Mouse (Mus musculus) layer of hippocampus, adult 9-11 months (tissue): ENCODE data around the gene Msgn1.

Experiments
- DNase-seq: peaks from one replicate; pipeline ENCODE4 v3.0.0; 2022

Msgn1 gene

GRCm38 (mm10) chr12:11208872-11209271, at the start of gene Msgn1:
Msgn1 (minus strand) TSS chr12:11208972.
- no peak for DNase-seq

- DNase-seq = no peak
Measured at GRCm38 (mm10) chr12:11250322-11250721, 41.5 kb upstream of the Msgn1 start.

- DNase-seq = no peak
Measured at GRCm38 (mm10) chr12:11247460-11247859, 38.7 kb upstream of the Msgn1 start.

- no peak for DNase-seq
Measured at GRCm38 (mm10) chr12:11235996-11236395, 27.2 kb upstream of the Msgn1 start.

GRCm38 (mm10) chr12:11230267-11230666, 21.5 kb upstream of the Msgn1 start:
- DNase-seq = no peak

GRCm38 (mm10) chr12:11226529-11227268, 17.9 kb upstream of the Msgn1 start:
- no peak for DNase-seq

GRCm38 (mm10) chr12:11226123-11226522, 17.4 kb upstream of the Msgn1 start:
- DNase-seq = no peak

- no peak for DNase-seq
Measured at GRCm38 (mm10) chr12:11224722-11225121, 15.9 kb upstream of the Msgn1 start.

- DNase-seq = no peak
Measured at GRCm38 (mm10) chr12:11223090-11223489, 14.3 kb upstream of the Msgn1 start.

GRCm38 (mm10) chr12:11222566-11222965, 13.8 kb upstream of the Msgn1 start:
- DNase-seq = no peak

GRCm38 (mm10) chr12:11221524-11222330, 13.0 kb upstream of the Msgn1 start:
- no peak for DNase-seq

- DNase-seq = no peak
Measured at GRCm38 (mm10) chr12:11217726-11218250, 9.0 kb upstream of the Msgn1 start.

- DNase-seq = no peak
Measured at GRCm38 (mm10) chr12:11216454-11216853, 7.7 kb upstream of the Msgn1 start.

GRCm38 (mm10) chr12:11215555-11215954, 6.8 kb upstream of the Msgn1 start:
- DNase-seq = no peak

GRCm38 (mm10) chr12:11214776-11215175, 6.0 kb upstream of the Msgn1 start:
- DNase-seq = no peak

- no peak for DNase-seq
Measured at GRCm38 (mm10) chr12:11212881-11213280, 4.1 kb upstream of the Msgn1 start.

- DNase-seq = no peak
Measured at GRCm38 (mm10) chr12:11210361-11210760, 1.6 kb upstream of the Msgn1 start.

GRCm38 (mm10) chr12:11209636-11210035, 864 bp upstream of the Msgn1 start:
- DNase-seq = no peak

- no peak for DNase-seq
Measured at GRCm38 (mm10) chr12:11206321-11206720, 2.5 kb downstream of the Msgn1 start.

- no peak for DNase-seq
Measured at GRCm38 (mm10) chr12:11203694-11204665, 4.8 kb downstream of the Msgn1 start.

- no peak for DNase-seq
Measured at GRCm38 (mm10) chr12:11202476-11202875, 6.3 kb downstream of the Msgn1 start.

- DNase-seq = no peak
Measured at GRCm38 (mm10) chr12:11200711-11201110, 8.1 kb downstream of the Msgn1 start.

GRCm38 (mm10) chr12:11198551-11198950, 10.2 kb downstream of the Msgn1 start:
- DNase-seq = no peak
